Mouse (Mus musculus) ovary, postnatal 36 days (tissue): Measurements from ENCODE around the gene Gm5941.
"Not testable (repeated sequence)": the region's sequence is repeated elsewhere in the genome, so short reads cannot be mapped to it uniquely, and the experiment has no call there.

ENCODE experiments used
- DNase-seq: peaks from one replicate; pipeline ENCODE4 v3.0.0; 2022; ENCODE audit warnings: low spot score, mixed read lengths

Gene Gm5941

GRCm38 (mm10) chrX:92489649-92490048 is at the start of gene Gm5941:
Gm5941 (plus strand) TSS chrX:92489949.
- not testable (repeated sequence) for DNase-seq

- DNase-seq, result no peak
Observed at GRCm38 (mm10) chrX:92460496-92460895, 29.3 kb upstream of the Gm5941 start.

- DNase-seq, result no peak
Observed at GRCm38 (mm10) chrX:92464773-92465172, 25.0 kb upstream of the Gm5941 start.

- no peak for DNase-seq
Observed at GRCm38 (mm10) chrX:92498254-92498653, 8.5 kb downstream of the Gm5941 start.

GRCm38 (mm10) chrX:92527826-92528225 is 38.1 kb downstream of the Gm5941 start:
- DNase-seq, result no peak
